Comparison of ENCODE assay signal across 22 mouse cellular contexts in the genomic region with DNA sequence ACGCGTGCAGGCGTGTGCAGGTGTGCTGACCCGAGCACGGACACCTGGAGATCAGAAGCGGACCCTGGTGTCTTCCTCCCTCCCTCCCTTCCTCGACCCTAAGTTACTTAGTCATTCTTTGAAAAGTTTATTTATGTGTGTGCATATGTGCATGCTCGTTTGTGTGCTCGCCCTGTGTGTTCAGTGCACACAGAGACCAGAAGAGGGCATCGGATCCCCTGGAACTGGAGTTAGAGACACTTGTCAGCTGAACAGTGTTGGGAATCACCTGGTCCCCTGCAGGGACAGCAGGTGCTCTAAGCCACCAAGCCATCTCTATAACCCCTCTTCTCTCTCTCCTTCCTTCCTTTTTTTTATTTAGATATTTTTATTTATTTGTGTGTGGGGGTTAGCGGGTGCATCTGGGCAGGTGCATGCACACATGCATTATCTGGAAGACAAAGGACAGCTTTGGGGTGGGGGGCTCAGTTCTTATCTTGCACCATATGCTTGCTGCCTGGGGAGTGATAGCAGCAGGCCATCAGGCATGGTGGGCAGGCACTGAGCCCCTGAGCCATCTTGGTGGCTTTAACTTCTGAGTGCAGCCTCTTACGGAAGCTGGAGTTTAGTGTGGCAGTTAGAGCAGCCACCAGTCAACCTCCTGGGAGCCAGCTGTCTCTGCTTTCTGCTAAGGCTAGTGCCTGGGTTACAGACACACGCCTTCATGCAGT. TPM values are rescaled to one million over a fixed set of nuclear protein-coding genes. Genes with fewer than 3 reads are reported as not detected.
DNase-seq lines count a peak whose midpoint lies in the region; ATAC-seq and TF ChIP-seq lines count a peak whose summit lies in the region.
"Had no signal": no experiment of that assay in that cellular context is flagged by ENCODE, and none has a peak within 500 bp of the region (broad histone marks: within the 10 kb centered on the region; RNA-seq: fewer than 3 reads in every experiment).

No protein-coding gene starts in this region.

- no peaks in the 10 kb centered on the region for H3K36me3 ChIP-seq in heart, postnatal 0 days (replicated peaks; ENCODE audit: control insufficient read depth, insufficient read depth, low read length)
- H3K36me3 ChIP-seq in liver, embryonic 11.5 days (ENCODE audit: control insufficient read depth, insufficient read depth, low read length), result no peaks in the 10 kb centered on the region
- H3K36me3 ChIP-seq: embryonic facial prominence, embryonic 13.5 days; heart, embryonic 13.5 days; hindbrain, embryonic 15.5 days; limb, embryonic 12.5 days; neural tube, embryonic 13.5 days had no signal

- no peak for ATAC-seq in heart, postnatal 0 days (ENCODE audit: insufficient read depth, low read depth)
- ATAC-seq in liver, embryonic 11.5 days (replicated peaks; ENCODE audit: low FRiP score), result peak; percentile 72
- peak; percentile 30 for ATAC-seq in megakaryocyte-erythroid progenitor cell, adult 5-6 weeks (replicated peaks; ENCODE audit: low FRiP score, low TSS enrichment, poor library complexity, severe bottlenecking)
- ATAC-seq: CD4-positive, CD25-positive, alpha-beta regulatory T cell, adult 4 months; forebrain, embryonic 14.5 days had no signal

- peaks cover 11% of the 10 kb centered on the region; the same call in 1 of the 2 replicates for H3K27me3 ChIP-seq in heart, postnatal 0 days (ENCODE audit: control insufficient read depth, insufficient read depth, low read length)
- peaks cover 7% of the 10 kb centered on the region; the same call in 1 of the 2 replicates for H3K27me3 ChIP-seq in liver, embryonic 11.5 days (replicated peaks; ENCODE audit: control insufficient read depth, insufficient read depth, low read length)
- no peaks in the 10 kb centered on the region for H3K27me3 ChIP-seq in cerebellum, adult 2 months (ENCODE audit: control insufficient read depth, insufficient read depth, low read length)

- TF ChIP-seq CTCF in heart, postnatal 0 days (IDR thresholded peaks at IDR 0.05; ENCODE audit: low read depth), result peak; percentile 13; the same call in 1 of the 2 replicates
- peak; percentile 20; the same call in 1 of the 2 replicates for TF ChIP-seq CTCF in bone marrow, adult 2 months (IDR thresholded peaks at IDR 0.05; ENCODE audit: control insufficient read depth, insufficient read depth, low read length)
- TF ChIP-seq CTCF in cerebellum, adult 2 months (IDR thresholded peaks at IDR 0.05; ENCODE audit: borderline replicate concordance, insufficient read depth, low read depth, low read length), result no peak

- H3K4me1 ChIP-seq in heart, postnatal 0 days (ENCODE audit: control insufficient read depth, insufficient read depth), result no peaks in the 10 kb centered on the region; the same call in 1 of the 2 replicates
- H3K4me1 ChIP-seq in liver, embryonic 11.5 days (replicated peaks; ENCODE audit: control insufficient read depth, insufficient read depth, low read length), result peaks cover 7% of the 10 kb centered on the region
- no peaks in the 10 kb centered on the region for H3K4me1 ChIP-seq in bone marrow, adult 2 months (ENCODE audit: control insufficient read depth, insufficient read depth, low read length)
- no peaks in the 10 kb centered on the region for H3K4me1 ChIP-seq in cerebellum, adult 2 months (ENCODE audit: control insufficient read depth, insufficient read depth, low read length)

- DNase-seq in heart, postnatal 0 days (ENCODE audit: low spot score), result no peak
- DNase-seq in heart, adult 18-20 months, result no peak
- DNase-seq in liver, embryonic 11.5 days (ENCODE audit: low spot score), result no peak
- no peak for DNase-seq in liver
- DNase-seq in cerebellum, adult 2 months, result no peak
- DNase-seq in urinary bladder, adult 2 months (ENCODE audit: low spot score), result no peak
- DNase-seq: cerebellum, adult 9-10 months; heart, postnatal 36 days; kidney, adult 11 months; lung, adult 18-20 months; lung, postnatal 36 days; right cerebral cortex, adult 18-20 months; thymus, postnatal 14 days had no signal

- H3K9ac ChIP-seq in heart, postnatal 0 days (replicated peaks; ENCODE audit: low read depth, low read length), result no peak overlapping the region
- no peak overlapping the region for H3K9ac ChIP-seq in liver, embryonic 11.5 days (ENCODE audit: low read depth, low read length)
- H3K9ac ChIP-seq: embryonic facial prominence, embryonic 13.5 days; hindbrain, embryonic 15.5 days; limb, embryonic 12.5 days had no signal

- TF ChIP-seq EP300 in heart, postnatal 0 days (IDR thresholded peaks at IDR 0.05; ENCODE audit: low read depth), result no peak

- H3K27ac ChIP-seq in heart, postnatal 0 days (ENCODE audit: low read depth), result no peak overlapping the region
- H3K27ac ChIP-seq in liver, embryonic 11.5 days (ENCODE audit: low read depth, low read length), result no peak overlapping the region
- H3K27ac ChIP-seq in bone marrow, adult 2 months (ENCODE audit: control insufficient read depth, insufficient read depth, low read depth, low read length, poor library complexity), result no peak overlapping the region
- H3K27ac ChIP-seq in cerebellum, adult 2 months (ENCODE audit: insufficient read depth, low read length), result no peak overlapping the region
- H3K27ac ChIP-seq: embryonic facial prominence, embryonic 13.5 days; heart, embryonic 13.5 days; hindbrain, embryonic 15.5 days; limb, embryonic 12.5 days; neural tube, embryonic 13.5 days had no signal

- no peak overlapping the region for H3K4me3 ChIP-seq in heart, postnatal 0 days (ENCODE audit: low read depth, low read length)
- no peak overlapping the region for H3K4me3 ChIP-seq in liver, embryonic 11.5 days (ENCODE audit: low read depth, low read length)
- H3K4me3 ChIP-seq in bone marrow, adult 2 months (replicated peaks; ENCODE audit: control insufficient read depth, low read depth, low read length), result no peak overlapping the region
- H3K4me3 ChIP-seq in cerebellum, adult 2 months (replicated peaks; ENCODE audit: insufficient read depth, low read depth, low read length), result no peak overlapping the region

- no peaks in the 10 kb centered on the region for H3K9me3 ChIP-seq in heart, postnatal 0 days (replicated peaks; ENCODE audit: control insufficient read depth, low read length)
- H3K9me3 ChIP-seq in liver, embryonic 11.5 days (ENCODE audit: control insufficient read depth, low read length), result no peaks in the 10 kb centered on the region
- H3K9me3 ChIP-seq: embryonic facial prominence, embryonic 13.5 days; heart, embryonic 13.5 days; hindbrain, embryonic 15.5 days; limb, embryonic 12.5 days; neural tube, embryonic 13.5 days had no signal

- 83% methylated on average over 13 of the region's 13 CpGs for WGBS in heart, postnatal 0 days
- WGBS in liver, embryonic 11.5 days, result 68% methylated on average over 13 of the region's 13 CpGs
- 81% methylated on average over 13 of the region's 13 CpGs for WGBS in bone marrow, adult 2 months
- 84% methylated on average over 13 of the region's 13 CpGs for WGBS in cerebellum, adult 2 months

- no peak for TF ChIP-seq POLR2A in bone marrow, adult 2 months (IDR thresholded peaks at IDR 0.05; ENCODE audit: borderline replicate concordance, control insufficient read depth, low read depth, low read length)
- TF ChIP-seq POLR2A in cerebellum, adult 2 months (IDR thresholded peaks at IDR 0.05; ENCODE audit: borderline replicate concordance, insufficient read depth, low read length), result no peak

- H3K4me2 ChIP-seq in heart, postnatal 0 days (ENCODE audit: low read depth, low read length), result no peak overlapping the region
- no peak overlapping the region for H3K4me2 ChIP-seq in liver, embryonic 11.5 days

RNA-seq across cellular contexts. Expression of a gene that starts 34.1 kb away (rescaled TPM):
- total RNA-seq in heart, postnatal 0 days (2014; rRNA removed; ENCODE audit: low replicate concordance), result 11.8 and 12.5 TPM in 2 replicates
- polyA plus RNA-seq in heart, postnatal 0 days (2015; fragmentation: Nextera tagmentation; extraction: Ambion mirVana), result 24.3 and 27.4 TPM in 2 replicates
- 1 to 10 TPM; 6.8 to 6.9 TPM for total RNA-seq in heart, adult 18-20 months (2021)
- polyA plus RNA-seq in liver, embryonic 11.5 days (2014; fragmentation: Nextera tagmentation; extraction: Ambion mirVana), result 39.2 and 44.0 TPM in 2 replicates
- 10.9 and 19.3 TPM in 2 replicates for polyA plus RNA-seq in bone marrow, adult 2 months (2011; ENCODE audit: insufficient read depth, insufficient read length, low replicate concordance, missing spikeins)
- 26.4 and 33.3 TPM in 2 replicates for total RNA-seq in megakaryocyte-erythroid progenitor cell, adult 5-6 weeks (2014; fragmentation: Nextera tagmentation)
- 24.0 and 32.0 TPM in 2 replicates for total RNA-seq in megakaryocyte-erythroid progenitor cell, adult 5-6 weeks (2017)
- polyA plus RNA-seq in cerebellum, adult 2 months (2012; rRNA removed), result 21.3 and 22.4 TPM in 2 replicates
- polyA plus RNA-seq in urinary bladder, adult 2 months (2012; rRNA removed), result 21.4 and 22.2 TPM in 2 replicates
